In the genomic region with DNA sequence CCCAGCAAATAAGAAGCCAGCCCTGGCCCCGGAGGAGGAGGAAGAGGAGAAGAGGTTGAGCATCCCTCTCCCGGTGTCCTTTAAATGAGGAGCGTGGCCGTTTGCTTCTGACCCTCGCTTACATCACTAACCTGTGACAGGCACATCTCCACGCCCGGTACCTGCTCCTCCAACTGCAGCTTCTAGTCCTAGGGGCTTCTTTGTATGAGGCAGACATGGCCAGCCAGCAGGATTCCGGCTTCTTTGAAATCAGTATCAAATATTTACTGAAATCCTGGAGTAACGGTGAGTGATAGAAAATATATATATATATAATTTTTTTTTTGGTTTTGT, we compare ENCODE assay signal across 8 mouse cellular contexts.
DNase-seq lines count a peak whose midpoint lies in the region; ATAC-seq and TF ChIP-seq lines count a peak whose summit lies in the region.

No protein-coding gene starts in this region.

- 34% methylated on average over 9 of the region's 9 CpGs for WGBS in heart, embryonic 13.5 days
- WGBS in hindbrain, embryonic 14.5 days: 24% methylated on average over 9 of the region's 9 CpGs
- WGBS in midbrain, embryonic 11.5 days: 27% methylated on average over 9 of the region's 9 CpGs

- no peaks in the 10 kb centered on the region for H3K27me3 ChIP-seq in heart, embryonic 13.5 days (replicated peaks)
- no peaks in the 10 kb centered on the region for H3K27me3 ChIP-seq in hindbrain, embryonic 14.5 days (ENCODE audit: control insufficient read depth, insufficient read depth, low read length)
- H3K27me3 ChIP-seq in midbrain, embryonic 11.5 days (ENCODE audit: control insufficient read depth, insufficient read depth, low read length): no peaks in the 10 kb centered on the region; the same call in 1 of the 2 replicates

- no peaks in the 10 kb centered on the region for H3K9me3 ChIP-seq in heart, embryonic 13.5 days
- no peaks in the 10 kb centered on the region for H3K9me3 ChIP-seq in hindbrain, embryonic 14.5 days (ENCODE audit: control insufficient read depth, low read length)
- H3K9me3 ChIP-seq in midbrain, embryonic 11.5 days (ENCODE audit: control insufficient read depth, low read length): no peaks in the 10 kb centered on the region

- H3K9ac ChIP-seq in heart, embryonic 13.5 days: peak overlapping the region; percentile 84
- H3K9ac ChIP-seq in hindbrain, embryonic 14.5 days: peak overlapping the region; percentile 71
- H3K9ac ChIP-seq in midbrain, embryonic 11.5 days (ENCODE audit: low read length): peak overlapping the region; percentile 57

- peak overlapping the region; percentile 84 for H3K27ac ChIP-seq in heart, embryonic 13.5 days (replicated peaks)
- H3K27ac ChIP-seq in cortical plate, adult 2 months (ENCODE audit: insufficient read depth, low read length): peak overlapping the region; percentile 53; the same call in 1 of the 2 replicates
- peak overlapping the region; percentile 97 for H3K27ac ChIP-seq in hindbrain, embryonic 14.5 days
- H3K27ac ChIP-seq in midbrain, embryonic 11.5 days (ENCODE audit: low read depth, low read length): no peak overlapping the region; the same call in 1 of the 2 replicates

- H3K36me3 ChIP-seq in heart, embryonic 13.5 days: no peaks in the 10 kb centered on the region
- H3K36me3 ChIP-seq in hindbrain, embryonic 14.5 days (replicated peaks; ENCODE audit: control insufficient read depth, insufficient read depth): no peaks in the 10 kb centered on the region
- no peaks in the 10 kb centered on the region for H3K36me3 ChIP-seq in midbrain, embryonic 11.5 days (ENCODE audit: control insufficient read depth, insufficient read depth, low read length)

- TF ChIP-seq POLR2A in cortical plate, adult 2 months (IDR thresholded peaks at IDR 0.05; ENCODE audit: extremely low read depth, insufficient read depth, low read length): no peak

- intact Hi-C loops in heart, postnatal 36 days (cut with DNase I): no loop called here
- intact Hi-C loops in gastrocnemius, postnatal 14 days (cut with DNase I; ENCODE audit: low total_unique reads): no loop called here

- peak overlapping the region; percentile 67 for H3K4me3 ChIP-seq in heart, embryonic 13.5 days
- H3K4me3 ChIP-seq in cortical plate, adult 2 months (ENCODE audit: insufficient read depth, low read length): peak overlapping the region; percentile 84
- H3K4me3 ChIP-seq in hindbrain, embryonic 14.5 days (replicated peaks; ENCODE audit: low read length): peak overlapping the region; percentile 56
- peak overlapping the region; percentile 36 for H3K4me3 ChIP-seq in midbrain, embryonic 11.5 days (ENCODE audit: low read depth, low read length)

- no peak for DNase-seq in heart, postnatal 36 days
- DNase-seq in hindbrain, embryonic 14.5 days (ENCODE audit: low spot score): no peak
- DNase-seq in midbrain, embryonic 11.5 days (ENCODE audit: low spot score, missing footprints): no peak
- DNase-seq in frontal cortex, postnatal 36 days (ENCODE audit: low spot score in 2 of 2): no peak
- no peak for DNase-seq in thymus, postnatal 36 days
- no peak for DNase-seq in gastrocnemius, postnatal 14 days

- no peak for ATAC-seq in heart, embryonic 13.5 days (ENCODE audit: extremely low read depth, insufficient number of reproducible peaks, low FRiP score, low TSS enrichment)
- peak; percentile 74 for ATAC-seq in hindbrain, embryonic 14.5 days (ENCODE audit: low FRiP score)
- no peak; the same call in 1 of the 2 replicates for ATAC-seq in midbrain, embryonic 11.5 days (ENCODE audit: low FRiP score)

- H3K4me1 ChIP-seq in heart, embryonic 13.5 days: peaks cover 59% of the 10 kb centered on the region
- H3K4me1 ChIP-seq in cortical plate, adult 2 months (ENCODE audit: control insufficient read depth, insufficient read depth, low read length): peaks cover 6% of the 10 kb centered on the region; the same call in 1 of the 2 replicates
- H3K4me1 ChIP-seq in hindbrain, embryonic 14.5 days (replicated peaks; ENCODE audit: control insufficient read depth, insufficient read depth, low read length): peaks cover 37% of the 10 kb centered on the region
- peaks cover 8% of the 10 kb centered on the region for H3K4me1 ChIP-seq in midbrain, embryonic 11.5 days (ENCODE audit: control insufficient read depth, insufficient read depth, low read length)

- H3K4me2 ChIP-seq in heart, embryonic 13.5 days: peak overlapping the region; percentile 95
- peak overlapping the region; percentile 62 for H3K4me2 ChIP-seq in hindbrain, embryonic 14.5 days (replicated peaks)
- peak overlapping the region; percentile 76 for H3K4me2 ChIP-seq in midbrain, embryonic 11.5 days

- TF ChIP-seq CTCF in cortical plate, adult 2 months (IDR thresholded peaks at IDR 0.05; ENCODE audit: extremely low read depth, insufficient read depth, low read length): no peak
